Mouse (Mus musculus): ENCODE measurements around the gene Akap11.

GRCm38 (mm10) chr14:78495241-78495640 lies 41.4 kb downstream of the Akap11 start:
- TF ChIP-seq ZNF384 (IDR thresholded peaks at IDR 0.05; ENCODE audit: low read depth, low read length) (no peak), HCFC1 (IDR thresholded peaks at IDR 0.05; ENCODE audit: borderline replicate concordance, insufficient read depth, low read length) (no peak), CHD2 (IDR thresholded peaks at IDR 0.05; ENCODE audit: low read depth, low read length) (no peak)

All from ES-E14 (cell line).